Mouse (Mus musculus): Measurements from ENCODE around the gene Ppdpf. TPM values are rescaled to one million over a fixed set of nuclear protein-coding genes. Genes with fewer than 3 reads are reported as not detected.
"Not testable (repeated sequence)": the region's sequence is repeated elsewhere in the genome, so short reads cannot be mapped to it uniquely, and the experiment has no call there.

Gene Ppdpf
- total RNA-seq, 2 experiments from 2014 or later, result 55.2 to 60.3 TPM

- DNase-seq, result no peak
Measured at GRCm38 (mm10) chr2:181158471-181158870, 28.6 kb upstream of the Ppdpf start.

DNA sequence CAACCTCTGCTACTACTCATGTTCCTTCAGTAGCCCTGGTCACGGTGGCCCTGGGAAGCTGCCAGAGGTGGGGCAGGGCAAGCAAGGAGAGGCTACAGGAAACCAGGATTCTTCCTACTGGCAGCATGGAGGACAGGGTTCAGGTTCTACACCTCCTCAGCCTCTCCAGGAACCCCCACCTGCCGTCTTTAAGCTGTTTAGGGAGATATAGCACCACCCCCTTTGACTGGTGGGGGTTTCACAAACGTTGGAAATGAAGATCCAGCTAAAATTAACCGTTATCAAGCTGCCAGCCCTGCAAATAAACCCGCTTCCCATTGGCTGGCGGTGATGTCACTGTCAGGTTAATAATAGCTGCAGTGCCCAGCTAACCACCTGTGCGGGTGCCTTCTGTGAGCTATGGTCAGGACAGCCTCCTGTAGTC lies 27.9 kb upstream of the Ppdpf start:
- peak; percentile 57 for DNase-seq

DNA sequence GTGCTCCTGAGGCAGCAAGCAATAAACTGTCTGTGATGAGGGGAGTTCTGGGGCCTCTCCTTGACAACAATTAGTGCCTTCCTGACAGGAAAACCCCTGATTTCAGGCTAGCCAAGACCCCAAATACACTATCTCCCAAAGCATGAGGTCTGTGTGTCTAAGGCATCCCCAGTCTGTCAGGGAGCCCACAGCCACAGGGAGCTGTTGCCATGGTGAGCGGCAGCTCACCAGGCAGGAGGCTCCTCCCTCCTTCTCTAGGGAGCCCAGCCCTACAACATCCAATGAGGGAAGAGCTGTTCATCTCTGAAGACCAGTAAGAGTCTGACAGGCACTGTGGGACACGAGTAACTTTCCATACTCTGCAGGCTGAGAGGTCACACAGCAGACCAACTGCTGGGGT lies 27.3 kb upstream of the Ppdpf start:
- no peak for DNase-seq

- no peak for DNase-seq
Measured at GRCm38 (mm10) chr2:181160821-181161220, 26.2 kb upstream of the Ppdpf start.

DNA sequence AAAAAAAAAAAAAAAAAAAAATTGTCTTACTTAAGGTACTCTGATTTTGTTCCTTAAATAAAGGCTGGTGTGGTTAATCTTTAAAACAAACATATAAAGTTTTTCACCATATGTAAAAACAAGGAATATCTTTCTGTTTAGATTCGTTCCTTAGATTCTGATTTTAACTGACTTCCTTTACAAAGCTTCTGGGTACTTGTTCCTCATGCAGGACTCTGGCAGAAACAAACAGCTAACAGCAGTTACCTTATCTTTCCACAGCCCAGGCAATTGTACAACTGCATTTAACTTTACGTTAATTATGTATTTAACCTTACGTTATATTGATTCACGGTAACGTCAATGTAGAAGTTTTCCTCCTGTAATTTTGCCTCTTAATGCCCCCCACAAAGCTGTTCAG lies 20.6 kb upstream of the Ppdpf start:
- no peak for DNase-seq

DNA sequence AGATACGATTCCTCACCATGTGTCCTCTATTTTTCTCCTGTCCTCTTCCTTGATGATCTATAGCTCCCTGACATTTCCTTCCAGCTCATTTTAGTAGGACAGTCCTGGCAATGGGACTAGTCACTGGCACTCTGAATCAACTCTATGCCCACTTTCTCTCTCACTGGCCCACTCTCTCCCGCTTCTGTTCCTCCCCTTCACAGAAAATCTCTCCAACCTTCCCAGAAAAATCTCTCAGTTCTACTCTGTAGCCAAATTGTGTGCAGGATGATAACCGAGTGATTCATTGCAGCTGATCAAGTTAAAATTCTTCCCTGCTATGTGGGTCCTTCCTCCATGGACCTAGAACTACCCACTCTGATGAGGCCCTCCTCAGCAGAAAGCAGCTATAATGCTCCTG lies 12.4 kb upstream of the Ppdpf start:
- DNase-seq, result no peak

DNA sequence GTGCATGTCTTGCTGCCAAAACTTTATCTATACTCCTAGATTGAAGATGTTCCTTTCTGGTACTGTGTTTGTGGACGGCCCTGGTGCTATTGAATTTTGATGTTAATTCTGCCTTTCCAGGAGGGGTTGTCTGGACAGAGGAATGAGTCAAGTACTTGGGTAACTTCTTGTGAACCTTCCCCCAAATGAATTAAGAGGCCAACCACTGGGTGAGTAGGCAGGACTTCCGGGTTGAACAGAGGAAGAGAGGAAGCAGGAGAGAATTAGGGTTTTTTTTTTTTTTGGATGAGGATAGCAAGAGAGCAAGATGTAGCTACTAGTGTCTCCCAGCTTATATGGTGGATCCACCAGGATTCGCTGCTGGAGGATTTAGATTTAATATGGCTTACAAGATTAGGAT lies 9.0 kb upstream of the Ppdpf start:
- no peak for DNase-seq

GRCm38 (mm10) chr2:181178471-181178870 lies 8.6 kb upstream of the Ppdpf start:
- DNase-seq, result no peak

- no peak for DNase-seq
Measured at GRCm38 (mm10) chr2:181180898-181181297, 6.1 kb upstream of the Ppdpf start.

DNA sequence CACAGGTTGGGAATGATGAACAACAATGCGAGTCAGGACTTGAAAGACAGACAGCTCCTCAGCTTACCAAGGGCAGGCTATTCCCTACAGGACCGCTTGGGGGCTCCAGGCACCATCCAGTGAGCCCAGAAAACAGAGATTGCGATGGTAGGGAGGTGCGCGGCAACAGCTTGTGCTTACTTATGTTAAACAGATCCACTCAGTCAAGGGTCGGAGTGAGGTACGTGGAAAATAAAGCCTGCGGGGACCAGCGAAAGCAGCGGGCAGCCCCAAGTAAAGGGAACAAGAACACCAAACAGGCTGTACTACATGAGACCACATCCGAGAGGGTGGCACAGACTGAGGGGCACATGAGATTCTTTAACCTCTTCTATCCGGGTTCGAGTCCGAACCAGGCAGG lies 412 bp upstream of the Ppdpf start:
- DNase-seq, result peak; percentile 75

GRCm38 (mm10) chr2:181188681-181189080 lies 1.6 kb downstream of the Ppdpf start:
- no peak for DNase-seq

- no peak for DNase-seq
Measured at GRCm38 (mm10) chr2:181189321-181189720, 2.3 kb downstream of the Ppdpf start.

- DNase-seq, result not testable (repeated sequence)
Measured at GRCm38 (mm10) chr2:181191385-181191784, 4.3 kb downstream of the Ppdpf start.

- no peak for DNase-seq
Measured at GRCm38 (mm10) chr2:181191936-181192335, 4.9 kb downstream of the Ppdpf start.

DNA sequence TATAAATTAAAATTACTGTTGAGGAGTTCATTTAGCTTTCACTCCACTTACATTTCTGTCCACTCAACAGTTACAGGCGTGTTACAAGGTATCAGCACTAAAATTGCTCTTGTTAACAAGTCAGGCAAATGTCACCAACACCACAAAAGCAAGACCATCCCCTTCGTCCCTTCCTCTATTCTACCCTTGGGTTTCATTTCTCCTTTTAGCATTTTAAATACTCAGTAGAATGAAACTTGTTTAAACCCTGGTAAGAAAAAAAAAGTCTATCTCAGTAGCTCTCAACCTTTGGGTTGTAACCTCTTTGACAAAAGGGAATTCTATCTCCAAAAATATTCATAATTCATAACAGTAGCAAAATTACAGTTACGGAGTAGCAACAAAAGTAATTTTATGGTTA lies 6.0 kb downstream of the Ppdpf start:
- no peak for DNase-seq

DNA sequence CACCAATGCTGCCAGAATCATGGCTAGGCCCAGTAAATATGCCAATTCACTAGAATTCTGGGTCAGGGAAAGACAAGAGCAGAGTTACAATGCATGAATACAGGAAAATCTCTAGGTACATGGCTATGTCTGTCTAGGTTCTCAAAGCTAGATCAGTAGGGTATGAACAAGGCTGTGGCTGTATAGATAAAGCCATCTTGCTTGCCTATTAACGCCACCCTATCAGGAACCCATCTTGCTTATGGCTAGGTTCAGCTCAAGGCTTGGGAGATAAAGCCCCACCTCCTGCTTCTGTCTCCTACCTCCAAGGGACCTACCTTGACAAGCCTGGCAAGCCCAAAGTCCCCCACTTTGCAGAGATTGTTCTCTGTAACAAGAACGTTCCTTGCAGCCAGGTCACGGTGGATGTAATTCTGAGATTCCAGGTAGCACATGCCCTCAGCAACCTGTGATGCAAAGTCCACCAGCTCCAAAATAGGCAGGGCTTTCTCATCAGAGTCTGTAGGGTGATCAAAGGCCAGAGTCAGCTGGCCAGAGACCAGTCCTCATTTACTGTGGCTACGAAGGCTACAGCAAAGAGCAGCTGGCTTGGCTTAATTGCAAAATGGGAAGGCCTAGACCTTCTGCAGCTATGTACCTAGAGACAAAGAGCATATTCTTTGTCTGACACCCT lies 9.7 kb downstream of the Ppdpf start:
- DNase-seq, result no peak

DNA sequence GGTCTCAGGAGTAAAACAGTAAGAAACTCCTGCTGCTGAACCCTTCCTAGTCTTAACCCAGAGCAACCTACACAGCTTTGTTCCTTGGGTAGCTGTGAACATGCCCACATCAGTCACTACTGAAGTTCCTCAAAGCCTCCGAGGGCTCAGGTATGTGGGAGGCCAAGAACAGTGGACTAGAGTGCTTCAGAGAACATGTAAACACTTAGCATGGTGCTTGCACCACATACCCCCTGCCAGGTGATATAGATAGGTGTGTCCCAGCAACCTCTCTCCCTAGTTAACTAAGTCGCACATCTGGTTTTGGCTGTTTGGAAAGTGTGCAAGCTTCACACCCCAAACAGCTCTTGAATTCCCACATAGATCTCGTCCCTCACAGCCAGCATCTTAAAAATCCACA lies 14.6 kb downstream of the Ppdpf start:
- DNase-seq, result no peak

- no peak for DNase-seq
Measured at GRCm38 (mm10) chr2:181202422-181202821, 15.4 kb downstream of the Ppdpf start, which contains the start of gene Ptk6. TSS of gene Ptk6 (minus strand) at chr2:181202789.

- DNase-seq, result no peak
Measured at GRCm38 (mm10) chr2:181202886-181203285, 15.8 kb downstream of the Ppdpf start.

- no peak for DNase-seq
Measured at GRCm38 (mm10) chr2:181205678-181206077, 18.6 kb downstream of the Ppdpf start.

- no peak for DNase-seq
Measured at GRCm38 (mm10) chr2:181206118-181206517, 19.1 kb downstream of the Ppdpf start.

DNA sequence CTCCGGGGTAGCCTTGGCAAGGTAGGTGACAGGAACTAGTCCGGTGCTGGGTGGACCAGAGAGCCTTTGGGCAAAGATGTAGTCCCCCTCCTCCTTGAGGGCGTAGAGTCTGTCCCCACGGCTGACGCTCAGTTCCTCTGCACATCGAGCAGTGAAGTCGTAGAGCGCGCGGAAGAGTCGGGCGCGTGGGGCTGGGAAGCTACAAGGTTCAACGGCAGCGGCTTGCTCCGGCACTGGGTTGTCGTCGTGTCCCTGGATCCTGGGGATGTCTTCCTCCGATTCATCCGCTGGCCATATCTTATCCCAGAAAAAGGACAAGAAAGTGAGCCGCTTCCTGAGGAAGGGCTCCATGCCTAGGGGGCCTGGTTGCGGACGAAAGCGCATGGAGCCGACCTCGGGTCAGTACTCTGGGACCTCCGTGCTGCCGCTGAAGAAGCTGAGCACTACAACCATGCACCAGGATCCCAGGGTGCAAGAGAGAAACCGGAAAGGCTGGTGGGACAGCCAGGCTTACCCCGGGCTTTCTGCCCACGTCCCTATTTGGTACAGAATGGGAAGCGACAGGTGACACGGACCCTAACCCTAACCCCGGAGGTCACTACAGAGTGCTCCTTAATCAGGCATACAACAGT lies 25.5 kb downstream of the Ppdpf start:
- no peak for DNase-seq

- DNase-seq, result no peak
Measured at GRCm38 (mm10) chr2:181213021-181213445, 26.0 kb downstream of the Ppdpf start, which contains the start of gene Srms. TSS of gene Srms (minus strand) at chr2:181213185.

DNA sequence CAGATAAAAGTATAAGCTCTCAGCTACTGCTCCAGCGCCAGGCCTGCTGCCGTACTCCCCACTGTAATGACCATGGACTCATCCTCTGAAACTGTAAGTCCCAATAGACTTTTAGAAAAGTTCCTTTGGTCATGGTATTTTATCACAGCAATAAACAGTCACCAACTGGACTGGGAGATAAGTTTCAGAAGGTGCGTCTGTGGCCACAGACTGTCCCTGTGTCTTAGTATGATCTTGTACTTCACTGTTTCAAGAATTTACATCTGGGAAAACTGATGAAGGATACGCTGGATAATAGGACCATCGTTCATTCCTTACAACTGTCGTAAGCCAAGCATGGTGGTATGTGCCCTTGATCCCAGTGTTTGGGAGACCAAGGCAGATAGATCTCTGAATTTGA lies 29.0 kb downstream of the Ppdpf start:
- DNase-seq, result no peak

Measured in gastrocnemius, postnatal 10 days (tissue).